Mouse (Mus musculus) stomach, embryonic 14.5 days (tissue): ENCODE results near the gene Ypel1. TPM values are rescaled to one million over a fixed set of nuclear protein-coding genes. Genes with fewer than 3 reads are reported as not detected.

ENCODE experiments used
- ATAC-seq: fragments of 200-750 bp; cut with Nextera tagmentation; 2 replicates; pipeline ENCODE4 v1.8.0; 2017; ENCODE audit warnings: low read depth, moderate TSS enrichment; ENCODE audit not compliant: insufficient number of reproducible peaks, insufficient read depth, low FRiP score
- H3K27ac ChIP-seq: fragments of 300-500 bp; sonication (generic); 2 replicates; pipeline ENCODE4 v1.5.1; 2014; ENCODE audit warnings: mild to moderate bottlenecking, low read length, moderate library complexity, mixed read lengths
- H3K27me3 ChIP-seq: fragments of 300-500 bp; sonication (generic); 2 replicates; pipeline ENCODE4 v1.6.1; 2014; ENCODE audit warnings: low read length, control low read depth, mixed read lengths; ENCODE audit not compliant: control insufficient read depth, insufficient read depth
- H3K36me3 ChIP-seq: fragments of 300-500 bp; sonication (generic); 2 replicates; pipeline ENCODE4 v1.6.1; 2014; ENCODE audit warnings: mild to moderate bottlenecking, control low read depth, low read length, moderate library complexity, mixed read lengths; ENCODE audit not compliant: control insufficient read depth, insufficient read depth
- H3K4me1 ChIP-seq: fragments of 300-500 bp; sonication (generic); 2 replicates; pipeline ENCODE4 v1.6.1; 2014; ENCODE audit warnings: low read length, control low read depth, mixed read lengths; ENCODE audit not compliant: control insufficient read depth, insufficient read depth
- H3K4me2 ChIP-seq: fragments of 300-500 bp; sonication (generic); replicated peaks from 2 replicates; pipeline ENCODE4 v1.6.1; 2014; ENCODE audit warnings: low read depth, low read length, control low read depth
- H3K4me3 ChIP-seq: fragments of 300-500 bp; sonication (generic); 2 replicates; pipeline ENCODE4 v1.5.1; 2014; ENCODE audit warnings: low read depth, low read length, control low read depth
- H3K9ac ChIP-seq: fragments of 300-500 bp; sonication (generic); replicated peaks from 2 replicates; pipeline ENCODE4 v1.6.1; 2014; ENCODE audit warnings: low read depth, mild to moderate bottlenecking, control low read depth, low read length, moderate library complexity, mixed read lengths
- H3K9me3 ChIP-seq: fragments of 300-500 bp; sonication (generic); 2 replicates; pipeline ENCODE4 v1.6.1; 2016; ENCODE audit warnings: low read depth, low read length, control low read depth; ENCODE audit not compliant: control insufficient read depth
- WGBS: fragments of 180-500 bp; shearing (Covaris S2); extraction: QIAGEN DNeasy Blood & Tissue Kit; methylation state at CpG from one replicate; pipeline ENCODE4 v1.1.7; 2014; 5-methylcytosine and 5-hydroxymethylcytosine counted together
- microRNA counts: library from miRNA; unstranded; fragments of <30 nt; microRNA quantifications from one replicate; lab custom pipeline; 2016
- microRNA-seq: library from miRNA; unstranded; fragments of <30 nt; microRNA quantifications from one replicate; pipeline ENCODE4, GENCODE M21; 2016
- polyA plus RNA-seq: library from polyadenylated mRNA; unstranded; fragments of >200 nt; fragmentation: Nextera tagmentation; extraction: Ambion mirVana; gene quantifications from 2 replicates; pipeline ENCODE4 v1.2.1, GENCODE M21; 2014

The Ypel1 gene
- polyA plus RNA-seq, 1 experiment from 2014 or later: 35.0 TPM

GRCm38 (mm10) chr16:17127292-17127691, 57.8 kb downstream of the Ypel1 start:
- ATAC-seq: no peak
- WGBS: 93% methylated on average over 1 of the region's 1 CpGs
- Histone ChIP-seq H3K9me3 (no peaks in the 10 kb centered on the region), H3K4me2 (no peak overlapping the region), H3K27ac (no peak overlapping the region), H3K4me1 (peaks cover 16% of the 10 kb centered on the region; the same call in 1 of the 2 replicates), H3K4me3 (no peak overlapping the region), H3K9ac (no peak overlapping the region), H3K36me3 (peaks cover 2% of the 10 kb centered on the region; the same call in 1 of the 2 replicates), H3K27me3 (no peaks in the 10 kb centered on the region)

GRCm38 (mm10) chr16:17131191-17132088, 61.9 kb downstream of the Ypel1 start:
- Histone ChIP-seq H3K4me1 (0 out of 2 replicates have a peak, but pooled peaks cover 3% of the 10 kb centered on the region), H3K4me3 (peak overlapping the region; percentile 67), H3K9me3 (no peaks in the 10 kb centered on the region), H3K27ac (no peak overlapping the region; the same call in 1 of the 2 replicates), H3K4me2 (peak overlapping the region; percentile 98), H3K27me3 (no peaks in the 10 kb centered on the region), H3K9ac (peak overlapping the region; percentile 51; the same call in 1 of the 2 replicates), H3K36me3 (no peaks in the 10 kb centered on the region)
- WGBS: 3% methylated on average over 43 of the region's 43 CpGs
- no peak; the same call in 1 of the 2 replicates for ATAC-seq

- ATAC-seq: peak; percentile 97
- Histone ChIP-seq H3K9me3 (no peaks in the 10 kb centered on the region), H3K9ac (peak within 1 kb of the TSS; percentile 51; the same call in 1 of the 2 replicates), H3K36me3 (no peaks in the 10 kb centered on the region), H3K4me1 (0 out of 2 replicates have a peak, but pooled peaks cover 3% of the 10 kb centered on the region), H3K27ac (no peak within 1 kb of the TSS; the same call in 1 of the 2 replicates), H3K27me3 (no peaks in the 10 kb centered on the region), H3K4me2 (peak within 1 kb of the TSS; percentile 98), H3K4me3 (peak within 1 kb of the TSS; percentile 67)
- WGBS: under 1% methylated on average over 47 of the region's 47 CpGs
Observed at GRCm38 (mm10) chr16:17132089-17132905, 62.8 kb downstream of the Ypel1 start, which contains the start of gene Sdf2l1. Gene Sdf2l1 (minus strand): TSS chr16:17132383.

GRCm38 (mm10) chr16:17132906-17133200, 63.4 kb downstream of the Ypel1 start:
- Histone ChIP-seq H3K9me3 (no peaks in the 10 kb centered on the region), H3K27ac (no peak overlapping the region), H3K9ac (no peak overlapping the region), H3K4me1 (0 out of 2 replicates have a peak, but pooled peaks cover 3% of the 10 kb centered on the region), H3K36me3 (no peaks in the 10 kb centered on the region), H3K4me3 (peak overlapping the region; percentile 67), H3K27me3 (no peaks in the 10 kb centered on the region), H3K4me2 (peak overlapping the region; percentile 98)
- no peak for ATAC-seq
- 16% methylated on average over 7 of the region's 7 CpGs for WGBS

MicroRNAs encoded within 50 kb of the gene (microRNA counts, 519-probe panel; counts per million panel counts)
- microRNA mmu-miR-130b (lab: Ali Mortazavi, UCI) (4,320 counts per million, percentile 86 among the panel's probes with 10 or more counts), microRNA mmu-miR-301b (lab: Ali Mortazavi, UCI) (2,910 counts per million, percentile 51 among the panel's probes with 10 or more counts)

Small RNA genes lying within 50 kb of the gene (microRNA-seq; reads per million reads assigned to microRNA genes)
- gene Mir130b: 6,990 reads per million, percentile 91 among the genes with 10 or more reads in this experiment
- 104 reads per million, percentile 48 among the genes with 10 or more reads in this experiment for gene Mir301b

Other genes with a start within 250 kb of the Ypel1 start
- 0.17 and 0.39 TPM in 2 replicates for gene Spag6l, start 240.2 kb upstream of the Ypel1 start, polyA plus RNA-seq
- gene Igll1, start 205.7 kb upstream of the Ypel1 start, polyA plus RNA-seq: 0.41 and 0.59 TPM in 2 replicates
- gene Top3b, start 199.0 kb upstream of the Ypel1 start, polyA plus RNA-seq: 63.4 and 73.1 TPM in 2 replicates
- gene Vpreb1, start 198.9 kb upstream of the Ypel1 start, polyA plus RNA-seq: 2.9 TPM in 2 replicates
- gene Ppm1f, start 173.2 kb upstream of the Ypel1 start, polyA plus RNA-seq: 14.8 and 16.5 TPM in 2 replicates
- gene Mapk1, start 86.3 kb upstream of the Ypel1 start, polyA plus RNA-seq: 177 and 185 TPM in 2 replicates
- 134 and 136 TPM in 2 replicates for gene Ppil2, start 41.6 kb downstream of the Ypel1 start, polyA plus RNA-seq
- 25.5 and 35.5 TPM in 2 replicates for gene 2610318N02Rik, start 55.5 kb downstream of the Ypel1 start, polyA plus RNA-seq
- 39.2 and 45.3 TPM in 2 replicates for gene Sdf2l1, start 62.7 kb downstream of the Ypel1 start, polyA plus RNA-seq
- gene Ydjc, start 74.9 kb downstream of the Ypel1 start, polyA plus RNA-seq: 9.1 and 12.6 TPM in 2 replicates
- gene Ccdc116, start 77.5 kb downstream of the Ypel1 start, polyA plus RNA-seq: 1.0 and 1.1 TPM in 2 replicates
- 325 and 353 TPM in 2 replicates for gene Ube2l3, start 133.0 kb downstream of the Ypel1 start, polyA plus RNA-seq
- gene Rimbp3, start 138.9 kb downstream of the Ypel1 start, polyA plus RNA-seq: 0.65 and 0.69 TPM in 2 replicates
- 4.8 and 5.2 TPM in 2 replicates for gene Hic2, start 163.9 kb downstream of the Ypel1 start, polyA plus RNA-seq
- gene Tmem191c, start 206.4 kb downstream of the Ypel1 start, polyA plus RNA-seq: 11.7 and 11.8 TPM in 2 replicates